Mouse (Mus musculus): ENCODE data around the gene Bcas3.
"Not testable (repeated sequence)": the region's sequence is repeated elsewhere in the genome, so short reads cannot be mapped to it uniquely, and the experiment has no call there.

Bcas3 gene

DNA sequence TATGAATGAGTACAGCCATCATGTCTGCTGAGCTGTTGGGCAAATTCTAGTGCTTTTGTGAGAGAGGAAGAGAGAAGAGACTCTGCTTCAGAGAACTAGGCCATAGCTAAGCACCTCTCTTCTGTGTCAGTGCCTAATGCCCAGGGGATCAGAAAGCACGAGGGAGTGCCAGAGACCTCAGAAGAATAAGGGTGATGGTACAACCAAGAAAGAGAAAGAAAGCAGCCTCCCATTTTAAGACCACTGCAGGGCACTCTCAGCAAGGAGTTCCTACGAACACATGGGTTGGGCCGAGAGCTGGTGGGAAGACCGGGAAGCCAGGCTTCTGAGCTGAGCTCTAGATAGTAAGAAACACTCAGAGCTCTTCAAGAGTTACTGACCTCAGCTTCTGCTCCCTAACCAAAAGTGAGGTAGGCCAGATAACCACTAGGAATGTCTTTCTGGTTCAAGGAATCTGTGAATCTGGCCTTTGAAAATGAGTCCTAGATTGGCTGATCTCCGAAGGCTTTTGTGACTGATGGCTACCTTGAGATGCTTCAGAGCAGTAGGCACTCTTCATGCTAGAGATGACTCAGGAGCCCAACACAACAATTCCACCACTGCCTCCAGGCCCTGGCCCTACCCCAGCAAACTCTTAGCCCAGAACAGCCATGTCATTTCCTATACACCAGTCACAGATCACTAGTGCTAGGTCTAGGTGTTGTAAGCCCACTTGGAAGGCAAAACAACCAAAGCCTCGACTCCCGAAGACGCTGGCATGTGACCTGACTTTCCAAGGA is 359.2 kb downstream of the Bcas3 start:
- DNase-seq (ENCODE audit: low read depth, low spot score): no peak

- DNase-seq (ENCODE audit: low read depth, low spot score): no peak
These were observed 360.2 kb downstream of the Bcas3 start for GRCm38 (mm10) chr11:85712860-85713813.

GRCm38 (mm10) chr11:85713814-85714208 is 360.8 kb downstream of the Bcas3 start:
- no peak for DNase-seq (ENCODE audit: low read depth, low spot score)

DNA sequence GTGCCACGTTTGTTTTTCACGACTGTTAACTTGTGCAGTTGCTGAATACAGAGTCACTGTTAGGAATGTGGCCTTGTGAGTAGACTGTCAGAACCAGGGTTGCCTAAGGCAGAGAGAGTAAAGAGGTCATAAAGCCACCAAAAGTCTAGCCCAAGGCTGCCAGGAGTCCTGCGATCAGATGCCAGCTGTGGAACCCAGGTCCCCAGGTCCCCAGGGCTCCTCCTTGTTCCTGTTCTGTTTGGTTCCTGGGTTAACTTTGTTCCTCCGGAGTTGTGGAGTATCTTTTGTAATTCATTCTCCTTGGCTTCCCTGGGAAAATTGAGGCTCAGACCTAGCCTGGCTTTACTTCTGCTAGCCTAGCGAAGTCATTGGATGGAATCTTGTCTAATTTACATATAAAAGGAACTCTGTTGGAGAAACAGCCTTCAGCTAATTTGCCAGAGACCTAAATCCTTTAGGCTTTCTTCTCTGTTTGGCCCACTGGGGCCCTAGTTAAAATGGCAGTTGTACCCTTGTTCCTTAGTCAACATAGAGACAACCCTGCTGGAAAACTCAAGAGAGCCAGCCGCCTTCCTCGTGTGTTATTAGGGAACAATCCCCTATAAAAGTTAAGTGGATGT is 361.5 kb downstream of the Bcas3 start:
- DNase-seq (ENCODE audit: low read depth, low spot score): no peak

DNA sequence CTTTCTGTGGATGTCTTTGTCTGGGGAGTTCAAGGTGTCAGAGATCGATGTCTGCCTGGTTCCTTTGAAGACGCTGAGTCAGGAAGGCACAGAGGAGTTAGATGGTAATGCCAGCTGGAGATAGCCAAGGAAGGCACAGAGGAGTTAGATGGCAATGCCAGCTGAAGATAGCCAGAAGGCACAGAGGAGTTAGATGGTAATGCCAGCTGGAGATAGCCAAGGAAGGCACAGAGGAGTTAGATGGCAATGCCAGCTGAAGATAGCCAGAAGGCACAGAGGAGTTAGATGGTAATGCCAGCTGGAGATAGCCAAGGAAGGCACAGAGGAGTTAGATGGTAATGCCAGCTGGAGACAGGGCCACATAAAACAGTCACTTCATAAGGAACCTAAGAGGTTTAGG is 363.8 kb downstream of the Bcas3 start:
- DNase-seq (ENCODE audit: low read depth, low spot score): not testable (repeated sequence)

- DNase-seq (ENCODE audit: low read depth, low spot score): no peak
These were observed 366.1 kb downstream of the Bcas3 start for GRCm38 (mm10) chr11:85719091-85719490.

GRCm38 (mm10) chr11:85719766-85720165 is 366.8 kb downstream of the Bcas3 start:
- DNase-seq (ENCODE audit: low read depth, low spot score): no peak

- no peak for DNase-seq (ENCODE audit: low read depth, low spot score)
These were observed 367.4 kb downstream of the Bcas3 start for GRCm38 (mm10) chr11:85720269-85720773.

GRCm38 (mm10) chr11:85721986-85722385 is 369.0 kb downstream of the Bcas3 start:
- DNase-seq (ENCODE audit: low read depth, low spot score): no peak

- DNase-seq (ENCODE audit: low read depth, low spot score): no peak
These were observed 371.2 kb downstream of the Bcas3 start for GRCm38 (mm10) chr11:85724159-85724558.

DNA sequence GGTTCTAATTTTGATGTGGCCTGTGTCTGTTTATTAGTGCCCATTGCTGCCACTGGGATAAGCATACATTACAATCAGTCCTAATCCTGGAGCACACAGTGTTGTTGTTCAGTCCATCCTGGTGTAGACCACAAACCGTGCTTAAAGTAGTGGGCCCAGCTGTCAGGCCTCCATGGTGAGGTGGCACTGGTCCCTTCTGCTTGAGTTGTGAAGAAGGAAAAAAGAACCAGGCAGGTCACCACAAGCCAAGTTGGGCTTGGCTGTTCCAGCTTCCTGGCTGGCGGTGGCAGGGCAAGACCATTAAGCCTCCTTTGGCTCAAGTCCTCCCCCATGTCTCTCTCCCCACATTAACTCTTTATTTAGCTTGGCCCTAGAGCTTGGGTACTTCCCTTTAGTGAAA is 376.8 kb downstream of the Bcas3 start:
- no peak for DNase-seq (ENCODE audit: low read depth, low spot score)

DNA sequence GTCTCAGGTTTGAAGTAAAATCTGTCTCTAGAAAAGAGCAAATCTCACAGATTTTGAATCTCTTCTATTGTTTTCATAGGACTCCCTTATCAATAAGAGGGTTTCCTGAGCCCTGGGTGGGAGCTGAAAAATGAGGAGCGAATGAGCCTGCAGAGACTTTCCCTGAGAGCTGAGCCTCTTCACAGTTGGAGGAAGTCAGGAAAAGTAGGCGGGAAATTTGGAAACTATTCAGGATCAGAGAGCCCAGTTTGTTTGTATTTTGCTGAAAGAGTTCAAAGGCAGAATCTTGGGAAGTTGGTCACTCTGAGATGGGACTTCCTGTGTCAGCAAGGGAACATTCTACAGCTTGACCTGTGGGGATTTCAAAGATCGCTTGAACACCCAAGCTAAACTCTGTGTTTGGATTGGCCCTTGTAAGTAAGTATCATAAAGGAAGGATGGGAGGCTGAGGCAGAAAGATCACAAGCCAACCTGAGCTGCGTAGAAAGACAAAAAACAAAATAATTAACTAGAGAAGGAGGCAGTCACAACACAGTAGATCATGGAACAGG is 379.6 kb downstream of the Bcas3 start:
- DNase-seq (ENCODE audit: low read depth, low spot score): no peak

DNA sequence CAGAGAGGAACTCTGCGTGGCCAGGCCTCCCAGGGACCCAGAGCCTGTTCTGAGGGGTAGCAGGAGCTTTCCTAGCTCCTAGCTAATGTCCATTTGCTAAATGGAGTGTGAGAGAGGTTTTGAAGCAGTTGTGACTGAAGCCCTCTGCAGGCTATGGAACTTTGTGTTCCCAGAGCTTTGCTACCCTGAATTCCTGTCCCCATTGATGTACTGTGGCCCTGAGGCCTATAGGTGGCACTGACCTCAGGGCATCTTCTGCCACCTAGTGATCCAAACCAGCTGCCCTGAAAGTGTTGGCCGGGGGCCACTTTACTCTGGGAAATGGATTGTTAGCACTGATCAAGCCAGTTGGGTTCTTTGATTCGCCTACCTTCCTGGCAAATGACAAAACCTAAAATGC is 380.6 kb downstream of the Bcas3 start:
- DNase-seq (ENCODE audit: low read depth, low spot score): no peak

DNA sequence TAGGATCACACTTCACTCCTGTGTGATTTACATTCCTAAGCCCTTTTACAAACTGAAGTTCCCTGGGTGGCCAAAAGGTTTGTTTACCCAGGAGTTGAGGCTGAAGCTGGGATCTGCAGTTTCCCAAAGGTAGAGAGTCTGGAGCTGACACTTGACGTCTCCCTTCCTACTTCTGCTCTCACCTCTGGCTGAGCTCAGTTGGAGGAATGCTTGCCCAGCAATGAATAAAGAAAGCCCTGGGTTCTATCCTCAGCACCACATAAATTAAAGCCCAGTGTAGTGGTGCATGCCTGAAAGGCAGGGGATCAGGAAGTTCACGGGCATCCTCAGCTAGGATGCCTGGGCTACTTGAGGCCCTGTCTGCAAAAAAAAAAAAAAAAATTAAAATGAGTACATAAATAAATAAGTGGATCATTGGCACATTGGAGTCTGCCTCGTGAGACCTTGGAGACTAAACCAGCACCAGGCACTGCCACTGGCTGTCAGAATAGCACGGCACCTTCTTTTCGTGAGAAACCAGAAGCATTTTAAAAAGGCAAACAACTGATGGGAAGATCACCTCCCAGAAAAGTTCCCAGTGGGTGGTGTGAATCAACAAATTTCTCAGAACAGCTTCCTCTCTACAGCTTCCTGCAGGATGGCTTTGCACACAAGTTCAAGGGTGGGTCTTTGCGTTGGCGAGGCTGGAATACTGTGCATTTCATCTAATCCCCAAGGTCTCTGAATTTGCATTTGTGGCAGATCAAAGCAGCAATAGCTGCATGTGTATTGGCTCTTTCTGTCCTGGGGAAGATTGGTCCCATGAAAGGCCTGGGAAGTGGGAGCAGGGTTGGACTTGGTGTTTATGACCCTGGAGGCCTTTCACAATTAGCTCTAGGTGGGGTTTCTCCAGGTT is 381.6 kb downstream of the Bcas3 start:
- DNase-seq (ENCODE audit: low read depth, low spot score): no peak

- DNase-seq (ENCODE audit: low read depth, low spot score): no peak
These were observed 384.3 kb downstream of the Bcas3 start for GRCm38 (mm10) chr11:85737227-85737626.

- DNase-seq (ENCODE audit: low read depth, low spot score): no peak
These were observed 384.9 kb downstream of the Bcas3 start for GRCm38 (mm10) chr11:85737893-85738292.

GRCm38 (mm10) chr11:85738585-85738984 is 385.6 kb downstream of the Bcas3 start:
- DNase-seq (ENCODE audit: low read depth, low spot score): no peak

DNA sequence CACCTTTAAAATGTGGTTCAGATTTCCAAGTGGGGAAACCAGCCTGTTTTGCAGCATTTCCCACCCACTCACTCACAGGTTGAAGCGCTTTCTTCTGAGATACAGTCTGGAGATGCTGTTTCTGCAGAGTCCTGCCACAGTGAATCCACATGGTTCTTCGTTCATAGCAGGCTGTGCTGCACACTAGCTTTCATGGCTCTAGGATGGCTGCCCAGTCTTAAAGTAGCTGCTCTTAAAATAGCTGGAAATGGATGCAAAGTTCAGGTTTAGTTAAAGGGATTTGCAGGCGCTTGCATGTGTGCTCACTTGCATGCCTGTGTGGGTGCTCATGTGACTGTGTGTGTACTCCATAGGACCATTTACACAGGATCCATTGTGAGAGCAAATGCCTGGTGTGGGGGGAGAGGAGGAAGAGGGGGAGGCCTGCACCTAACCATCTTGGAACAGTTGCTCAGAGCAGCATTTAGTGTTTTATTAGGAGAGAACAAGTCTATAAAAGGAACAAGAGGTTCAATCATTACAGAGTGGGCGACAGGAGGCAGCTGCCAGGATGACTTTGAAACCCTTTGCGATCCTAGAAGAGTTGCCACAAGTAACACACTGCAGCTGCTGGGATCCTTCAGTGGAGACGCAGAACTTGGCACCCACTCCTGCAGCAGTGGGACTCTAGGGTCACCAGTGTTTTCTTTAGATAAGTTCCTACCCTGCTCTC is 386.5 kb downstream of the Bcas3 start:
- no peak for DNase-seq (ENCODE audit: low read depth, low spot score)

DNA sequence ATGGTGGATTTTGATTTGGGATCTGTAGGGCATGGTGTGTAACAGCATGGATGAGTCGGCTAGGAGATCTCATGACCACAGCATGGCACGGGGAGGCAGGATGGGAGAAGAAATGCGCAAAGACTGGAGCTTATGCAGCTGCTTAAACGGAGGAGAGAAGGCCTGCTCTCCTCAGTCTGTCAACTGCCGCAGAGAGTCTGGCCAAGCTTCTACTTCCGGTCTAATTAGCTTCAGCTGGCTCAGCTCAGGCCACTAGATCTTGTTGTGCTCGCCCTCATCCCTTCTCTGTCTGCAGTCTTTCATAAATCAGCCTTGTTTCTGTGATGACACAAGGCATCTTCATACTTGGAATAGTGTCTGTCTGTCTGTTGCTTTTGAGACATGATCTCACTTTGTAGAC is 393.4 kb downstream of the Bcas3 start:
- no peak for DNase-seq (ENCODE audit: low read depth, low spot score)

DNA sequence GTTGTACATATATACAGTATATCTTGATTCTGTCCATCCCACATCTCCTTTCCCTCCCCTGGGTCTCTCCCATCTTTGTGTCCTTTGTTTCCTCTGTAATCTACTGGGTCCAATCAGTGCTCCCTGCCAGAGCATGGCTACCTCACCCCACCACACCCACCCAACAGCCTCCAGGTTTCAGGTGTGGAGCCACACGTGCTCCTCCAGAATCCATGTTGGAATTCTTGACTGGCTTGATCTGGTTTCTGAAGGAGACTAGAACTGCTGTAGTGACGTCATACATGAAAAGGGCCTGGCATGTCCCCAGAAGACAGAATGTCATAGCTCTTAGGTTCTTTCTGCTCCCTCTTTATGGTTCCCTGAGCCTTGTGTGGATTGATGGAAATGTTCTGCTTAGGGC is 395.9 kb downstream of the Bcas3 start:
- DNase-seq (ENCODE audit: low read depth, low spot score): no peak
